Mouse (Mus musculus): ENCODE measurements around the gene Negr1. TPM values are rescaled to one million over a fixed set of nuclear protein-coding genes. Genes with fewer than 3 reads are reported as not detected.

Negr1 gene
- total RNA-seq, 2 experiments from 2014 or later: 137 to 142 TPM

- Histone ChIP-seq H3K27ac (no peak overlapping the region), H3K4me3 (no peak overlapping the region)
- no peak for TF ChIP-seq CTCF (conservative IDR thresholded peaks at IDR 0.05)
- DNase-seq (ENCODE audit: low spot score in 2 of 2): no peak
Measured at GRCm38 (mm10) chr3:156591125-156591524, 29.5 kb downstream of the Negr1 start.

DNA sequence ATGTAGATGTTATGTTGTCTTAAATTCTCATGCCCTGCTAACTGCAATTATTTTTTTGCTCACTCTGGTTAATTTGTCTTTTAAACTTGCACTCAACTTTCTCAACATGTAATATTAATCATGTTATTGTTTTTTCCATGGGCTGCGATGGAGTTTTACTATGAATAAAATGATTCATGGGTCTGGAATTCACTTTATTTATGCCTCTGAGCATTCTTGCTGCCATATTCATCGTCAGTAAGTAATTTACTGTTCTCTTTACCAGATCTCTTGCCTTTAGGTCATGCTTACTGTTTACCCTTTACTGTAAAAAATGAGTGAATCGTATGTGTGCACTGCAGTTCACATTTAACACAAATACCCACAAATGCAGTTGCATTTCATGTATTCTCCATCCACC is 45.3 kb downstream of the Negr1 start:
- no peak for DNase-seq (ENCODE audit: low spot score in 2 of 2)
- Histone ChIP-seq H3K27ac (no peak overlapping the region), H3K4me3 (no peak overlapping the region)
- no peak for TF ChIP-seq CTCF (conservative IDR thresholded peaks at IDR 0.05)

GRCm38 (mm10) chr3:156619921-156620320 is 58.3 kb downstream of the Negr1 start:
- Histone ChIP-seq H3K4me3 (no peak overlapping the region), H3K27ac (peak overlapping the region; percentile 20; the same call in 1 of the 2 replicates)
- DNase-seq (ENCODE audit: low spot score in 2 of 2): no peak
- TF ChIP-seq CTCF (conservative IDR thresholded peaks at IDR 0.05): no peak

DNA sequence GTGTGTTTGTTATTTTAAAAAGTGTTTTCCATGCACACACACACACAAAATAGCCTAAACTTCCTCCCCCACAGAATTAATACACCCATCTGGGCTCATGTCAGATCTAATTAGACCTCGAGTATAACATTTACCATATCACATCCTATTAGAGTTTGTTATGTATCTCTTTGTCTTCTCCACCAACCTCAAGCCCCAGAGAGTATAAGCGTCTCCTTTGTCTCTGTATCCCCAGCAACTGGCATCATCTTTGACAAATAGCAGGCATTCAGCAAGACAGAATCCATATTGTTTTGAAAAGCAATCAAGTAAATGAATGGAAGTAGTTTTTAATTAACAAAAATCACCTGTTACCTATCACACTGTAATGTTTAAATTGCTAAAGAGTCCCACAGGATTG is 67.0 kb downstream of the Negr1 start:
- TF ChIP-seq CTCF (conservative IDR thresholded peaks at IDR 0.05): no peak
- no peak overlapping the region for H3K4me3 ChIP-seq
- DNase-seq (ENCODE audit: low spot score in 2 of 2): no peak
- no peak overlapping the region for H3K27ac ChIP-seq

GRCm38 (mm10) chr3:156632942-156633341 is 71.3 kb downstream of the Negr1 start:
- H3K4me3 ChIP-seq: no peak overlapping the region
- no peak for DNase-seq (ENCODE audit: low spot score in 2 of 2)
- TF ChIP-seq CTCF (conservative IDR thresholded peaks at IDR 0.05): no peak
- no peak overlapping the region for H3K27ac ChIP-seq

DNA sequence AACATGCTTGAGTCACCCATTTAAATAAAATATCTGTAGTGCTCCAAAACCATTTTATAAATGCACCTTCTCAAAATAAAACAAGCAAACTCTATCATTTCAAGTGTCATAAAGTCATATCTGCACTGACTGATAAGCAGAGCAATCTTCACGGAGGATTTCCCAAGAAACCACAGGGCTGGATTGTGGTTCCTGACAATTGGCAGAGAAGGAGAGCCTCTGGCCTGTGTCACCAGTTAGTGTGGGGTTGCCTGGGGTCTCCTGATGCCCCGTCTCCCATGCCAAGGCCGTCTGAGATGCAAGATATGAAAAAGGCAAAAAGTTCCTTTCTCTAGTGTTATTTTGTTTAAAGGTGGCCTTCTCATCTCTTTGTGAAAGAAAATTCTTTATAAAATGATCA is 77.8 kb downstream of the Negr1 start:
- Histone ChIP-seq H3K27ac (no peak overlapping the region), H3K4me3 (no peak overlapping the region)
- no peak for DNase-seq (ENCODE audit: low spot score in 2 of 2)
- no peak for TF ChIP-seq CTCF (conservative IDR thresholded peaks at IDR 0.05)

- H3K4me3 ChIP-seq: no peak overlapping the region
- TF ChIP-seq CTCF (conservative IDR thresholded peaks at IDR 0.05): peak; percentile 86
- peak; percentile 26 to 50 for DNase-seq (ENCODE audit: low spot score in 2 of 2)
- no peak overlapping the region for H3K27ac ChIP-seq
Measured at GRCm38 (mm10) chr3:156643710-156644363, 82.2 kb downstream of the Negr1 start.

GRCm38 (mm10) chr3:156648378-156648777 is 86.8 kb downstream of the Negr1 start:
- TF ChIP-seq CTCF (conservative IDR thresholded peaks at IDR 0.05): no peak
- no peak for DNase-seq (ENCODE audit: low spot score in 2 of 2)
- Histone ChIP-seq H3K4me3 (no peak overlapping the region), H3K27ac (no peak overlapping the region)

DNA sequence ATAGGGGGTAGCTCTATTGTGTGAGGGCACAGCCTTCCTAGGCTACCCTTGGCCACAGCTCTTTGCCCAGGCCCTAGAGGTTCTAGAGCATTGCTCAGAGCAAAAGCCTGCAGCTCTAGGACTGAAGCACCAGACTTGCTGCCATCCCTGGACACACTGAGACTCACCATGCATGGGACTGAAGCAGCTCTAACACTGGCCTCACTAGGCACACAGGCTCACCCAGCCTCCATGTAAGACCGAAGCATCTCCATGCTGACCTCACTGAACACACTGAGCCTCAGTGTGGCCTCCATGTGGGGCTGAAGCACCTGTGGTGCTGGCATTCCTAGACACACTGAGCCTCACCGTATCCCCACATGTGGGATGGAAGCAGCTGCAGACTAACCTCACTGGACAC is 101.0 kb downstream of the Negr1 start:
- no peak for DNase-seq (ENCODE audit: low spot score in 2 of 2)
- no peak for TF ChIP-seq CTCF (conservative IDR thresholded peaks at IDR 0.05)
- Histone ChIP-seq H3K4me3 (no peak overlapping the region), H3K27ac (no peak overlapping the region)

GRCm38 (mm10) chr3:156672560-156672959 is 111.0 kb downstream of the Negr1 start:
- no peak for TF ChIP-seq CTCF (conservative IDR thresholded peaks at IDR 0.05)
- no peak overlapping the region for H3K27ac ChIP-seq
- DNase-seq (ENCODE audit: low spot score in 2 of 2): no peak
- H3K4me3 ChIP-seq: no peak overlapping the region

GRCm38 (mm10) chr3:156690059-156690605 is 128.5 kb downstream of the Negr1 start:
- H3K4me3 ChIP-seq: no peak overlapping the region
- no peak for TF ChIP-seq CTCF (conservative IDR thresholded peaks at IDR 0.05)
- DNase-seq (ENCODE audit: low spot score in 2 of 2): peak in 1 of 2 experiments; percentile 10
- 0 out of 2 replicates have a peak overlapping the region, but pooled peaks have one; percentile 10 for H3K27ac ChIP-seq

- Histone ChIP-seq H3K4me3 (no peak overlapping the region), H3K27ac (no peak overlapping the region)
- no peak for DNase-seq (ENCODE audit: low spot score in 2 of 2)
- TF ChIP-seq CTCF (conservative IDR thresholded peaks at IDR 0.05): no peak
Measured at GRCm38 (mm10) chr3:156698687-156699086, 137.1 kb downstream of the Negr1 start.

- DNase-seq (ENCODE audit: low spot score in 2 of 2): no peak
- no peak overlapping the region for H3K4me3 ChIP-seq
- TF ChIP-seq CTCF (conservative IDR thresholded peaks at IDR 0.05): no peak
- H3K27ac ChIP-seq: no peak overlapping the region
Measured at GRCm38 (mm10) chr3:156703241-156703640, 141.6 kb downstream of the Negr1 start.

DNA sequence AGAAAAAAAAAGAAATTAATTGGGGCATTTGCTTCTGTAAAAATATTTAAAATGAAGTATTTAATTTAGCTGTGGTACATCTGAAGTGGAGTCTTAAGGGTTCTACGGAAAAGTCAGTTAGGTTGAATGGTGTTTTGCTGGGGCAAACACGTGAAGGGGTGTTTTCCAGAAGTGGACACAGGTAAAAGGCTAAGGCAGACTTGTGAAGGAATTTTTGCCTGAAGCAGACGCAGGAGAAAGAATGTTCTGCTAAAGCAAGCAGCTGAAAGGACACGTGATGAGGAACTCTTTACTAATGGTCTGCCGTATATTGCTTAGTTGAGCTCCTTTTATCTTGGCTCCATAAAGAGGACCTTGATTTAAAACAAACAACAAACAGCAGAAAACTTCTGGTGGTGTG is 148.6 kb downstream of the Negr1 start:
- TF ChIP-seq CTCF (conservative IDR thresholded peaks at IDR 0.05): no peak
- DNase-seq (ENCODE audit: low spot score in 2 of 2): no peak
- Histone ChIP-seq H3K4me3 (no peak overlapping the region), H3K27ac (no peak overlapping the region)
